Comparison of ENCODE assay signal across 16 mouse cellular contexts in the genomic region with DNA sequence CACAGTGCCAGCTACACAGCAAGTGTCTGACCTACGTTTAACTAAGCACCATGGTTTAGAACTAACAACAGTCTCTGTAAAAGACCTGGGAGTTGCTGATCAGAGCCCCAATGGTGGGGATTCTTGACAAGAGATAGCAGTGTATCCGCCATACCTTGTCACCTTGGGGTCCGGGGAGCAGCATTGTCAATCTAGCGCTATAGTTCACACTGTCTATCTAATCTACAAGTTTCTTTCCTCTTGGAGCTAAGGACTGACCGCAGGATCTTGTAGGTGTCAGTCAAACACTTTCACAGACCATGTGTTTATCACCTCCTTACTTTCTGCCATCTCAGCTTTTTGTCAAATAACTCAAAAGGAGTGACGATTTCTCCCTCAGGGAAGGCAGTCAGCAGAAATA.
"Had no signal": no experiment of that assay in that cellular context is flagged by ENCODE, and none has a peak within 500 bp of the region (broad histone marks: within the 10 kb centered on the region; RNA-seq: fewer than 3 reads in every experiment).

No protein-coding gene starts in this region.

- DNase-seq: lung, adult 2 months; lung, postnatal 14 days; lung, postnatal 36 days; right cerebral cortex, postnatal 14 days; thymus, adult 2 months; thymus, postnatal 25 days; thymus, postnatal 4 days had no signal

- H3K27me3 ChIP-seq: lung, embryonic 15.5 days; midbrain, embryonic 13.5 days; midbrain, embryonic 15.5 days; neural tube, embryonic 12.5 days; stomach, embryonic 15.5 days had no signal

- H3K9me3 ChIP-seq: lung, embryonic 15.5 days; midbrain, embryonic 13.5 days; midbrain, embryonic 15.5 days; neural tube, embryonic 12.5 days; stomach, embryonic 15.5 days had no signal

- H3K4me2 ChIP-seq: lung, embryonic 15.5 days; midbrain, embryonic 11.5 days; midbrain, embryonic 13.5 days; midbrain, embryonic 15.5 days; neural tube, embryonic 12.5 days; stomach, embryonic 15.5 days had no signal

- H3K36me3 ChIP-seq: lung, embryonic 15.5 days; midbrain, embryonic 13.5 days; midbrain, embryonic 15.5 days; neural tube, embryonic 12.5 days; stomach, embryonic 15.5 days had no signal

- ATAC-seq: lung, postnatal 0 days; midbrain, embryonic 13.5 days; midbrain, embryonic 15.5 days had no signal

- H3K27ac ChIP-seq: lung, embryonic 15.5 days; macrophage; midbrain, embryonic 13.5 days; midbrain, embryonic 15.5 days; neural tube, embryonic 12.5 days; stomach, embryonic 15.5 days; stomach, postnatal 0 days had no signal

- H3K4me3 ChIP-seq: lung, embryonic 15.5 days; midbrain, embryonic 13.5 days; midbrain, embryonic 15.5 days; neural tube, embryonic 12.5 days; stomach, embryonic 15.5 days had no signal

- H3K9ac ChIP-seq: lung, embryonic 15.5 days; midbrain, embryonic 13.5 days; midbrain, embryonic 15.5 days; neural tube, embryonic 12.5 days; stomach, embryonic 15.5 days had no signal
